Mouse (Mus musculus) forebrain, embryonic 16.5 days (tissue): ENCODE measurements at regions not wholly inside any gene's neighbourhood (a gene's known extent, or its start where the extent isn't known, plus 50 kb on each side); places are given as distances from the start of the nearest gene placed in this dataset.

Experiments
- ATAC-seq: fragments of 200-750 bp; cut with Nextera tagmentation; 2 replicates; pipeline ENCODE4 v1.8.0; 2017; ENCODE audit warnings: mild to moderate bottlenecking, moderate library complexity
- H3K27ac ChIP-seq: fragments of 300-500 bp; sonication (generic); 2 replicates; pipeline ENCODE4 v1.5.1; 2014; ENCODE audit warnings: low read length, control low read depth
- H3K27me3 ChIP-seq: fragments of 300-500 bp; sonication (generic); replicated peaks from 2 replicates; pipeline ENCODE4 v1.6.1; 2014; ENCODE audit warnings: low read length; ENCODE audit not compliant: control insufficient read depth, insufficient read depth
- H3K36me3 ChIP-seq: fragments of 300-500 bp; sonication (generic); 2 replicates; pipeline ENCODE4 v1.6.1; 2014; ENCODE audit not compliant: control insufficient read depth, insufficient read depth
- H3K4me1 ChIP-seq: fragments of 300-500 bp; sonication (generic); replicated peaks from 2 replicates; pipeline ENCODE4 v1.6.1; 2014; ENCODE audit warnings: low read length; ENCODE audit not compliant: control insufficient read depth, insufficient read depth
- H3K4me2 ChIP-seq: fragments of 300-500 bp; sonication (generic); 2 replicates; pipeline ENCODE4 v1.6.1; 2014; ENCODE audit warnings: mild to moderate bottlenecking, low read length, control low read depth
- H3K4me3 ChIP-seq: fragments of 300-500 bp; sonication (generic); replicated peaks from 2 replicates; pipeline ENCODE4 v1.5.1; 2014; ENCODE audit warnings: mild to moderate bottlenecking, low read length, control low read depth
- H3K9ac ChIP-seq: fragments of 300-500 bp; sonication (generic); replicated peaks from 2 replicates; pipeline ENCODE4 v1.6.1; 2014; ENCODE audit warnings: low read depth, low read length, control low read depth
- H3K9me3 ChIP-seq: fragments of 300-500 bp; sonication (generic); 2 replicates; pipeline ENCODE4 v1.6.1; 2016; ENCODE audit warnings: low read length; ENCODE audit not compliant: control insufficient read depth
- WGBS: fragments of 180-500 bp; shearing (Covaris S2); extraction: QIAGEN DNeasy Blood & Tissue Kit; methylation state at CpG from one replicate; pipeline ENCODE4 v1.1.7; 2014; 5-methylcytosine and 5-hydroxymethylcytosine counted together

DNA sequence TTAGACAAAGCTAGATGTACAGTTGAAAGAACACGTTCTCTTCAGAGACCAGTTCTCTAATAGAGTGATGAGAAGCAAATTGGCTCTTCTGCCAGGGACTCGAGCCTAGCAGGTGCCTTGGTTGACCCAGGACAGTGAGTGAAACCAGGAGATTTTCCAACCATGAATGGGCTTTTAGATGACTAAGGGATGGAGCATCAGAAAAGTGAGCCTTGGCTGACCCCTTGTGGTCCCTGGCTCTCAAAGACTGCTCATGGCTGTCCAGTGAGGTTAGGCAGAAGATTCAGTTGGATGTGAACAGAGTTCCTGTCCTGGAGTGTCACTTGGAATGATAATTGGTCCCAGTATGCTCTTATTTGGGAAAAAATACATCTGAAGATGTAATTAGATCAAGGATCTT, 64.3 kb upstream of the Vash1 start:
- H3K36me3 ChIP-seq, result no peaks in the 10 kb centered on the region
- H3K9ac ChIP-seq, result no peak overlapping the region
- no peak overlapping the region for H3K4me2 ChIP-seq
- H3K9me3 ChIP-seq, result no peaks in the 10 kb centered on the region
- 43% methylated on average over 2 of the region's 2 CpGs for WGBS
- no peaks in the 10 kb centered on the region for H3K27me3 ChIP-seq
- H3K4me3 ChIP-seq, result no peak overlapping the region
- H3K27ac ChIP-seq, result no peak overlapping the region
- no peaks in the 10 kb centered on the region for H3K4me1 ChIP-seq
- ATAC-seq, result no peak

DNA sequence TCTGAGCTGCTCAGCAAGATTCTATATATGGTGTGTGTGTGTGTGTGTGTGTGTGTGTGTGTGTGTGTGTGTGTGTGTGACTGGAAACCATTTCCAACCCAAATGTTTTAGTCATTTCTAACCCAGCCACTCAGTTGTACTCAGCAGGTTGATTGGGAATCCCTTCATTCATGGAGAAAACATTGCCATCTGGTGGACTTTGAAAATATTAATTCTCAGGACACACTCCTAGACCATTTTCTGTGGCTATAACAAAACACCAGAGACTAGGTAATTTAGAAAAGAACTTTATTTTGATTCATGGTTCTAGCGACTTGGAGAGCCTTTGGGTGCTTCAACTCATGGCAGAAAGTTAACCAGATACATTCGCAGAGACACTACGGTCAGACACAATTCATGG, 62.2 kb upstream of the Vash1 start:
- H3K27me3 ChIP-seq, result no peaks in the 10 kb centered on the region
- no peak overlapping the region for H3K4me3 ChIP-seq
- no peaks in the 10 kb centered on the region for H3K36me3 ChIP-seq
- WGBS, result 83% methylated on average over 3 of the region's 3 CpGs
- H3K27ac ChIP-seq, result no peak overlapping the region
- H3K4me2 ChIP-seq, result no peak overlapping the region
- H3K9ac ChIP-seq, result no peak overlapping the region
- no peaks in the 10 kb centered on the region for H3K4me1 ChIP-seq
- ATAC-seq, result no peak
- no peaks in the 10 kb centered on the region for H3K9me3 ChIP-seq

DNA sequence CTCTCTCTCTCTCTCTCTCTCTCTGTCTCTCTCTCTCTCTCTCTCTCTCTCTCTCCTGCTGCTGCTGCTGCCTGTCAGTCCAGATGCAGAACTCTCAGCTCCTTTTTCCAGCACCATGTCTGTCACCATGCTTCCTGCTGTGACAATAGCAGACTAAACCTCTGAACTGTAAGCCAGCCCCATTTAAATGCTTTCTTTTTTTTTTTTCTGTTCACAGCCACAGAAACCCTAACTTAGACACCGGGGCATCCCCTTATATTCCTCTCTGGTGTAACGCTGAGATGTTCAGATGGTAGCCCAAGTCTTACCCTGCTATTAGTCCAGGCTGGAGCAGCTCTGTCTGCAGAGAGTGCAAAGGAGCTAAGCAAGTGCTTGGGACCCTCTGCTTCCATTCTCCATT, 54.3 kb upstream of the Vash1 start:
- no peak for ATAC-seq
- Histone ChIP-seq H3K36me3 (no peaks in the 10 kb centered on the region), H3K4me1 (no peaks in the 10 kb centered on the region), H3K27me3 (no peaks in the 10 kb centered on the region), H3K4me2 (no peak overlapping the region), H3K9me3 (no peaks in the 10 kb centered on the region), H3K27ac (no peak overlapping the region), H3K4me3 (no peak overlapping the region), H3K9ac (no peak overlapping the region)
- 75% methylated on average over 2 of the region's 2 CpGs for WGBS

DNA sequence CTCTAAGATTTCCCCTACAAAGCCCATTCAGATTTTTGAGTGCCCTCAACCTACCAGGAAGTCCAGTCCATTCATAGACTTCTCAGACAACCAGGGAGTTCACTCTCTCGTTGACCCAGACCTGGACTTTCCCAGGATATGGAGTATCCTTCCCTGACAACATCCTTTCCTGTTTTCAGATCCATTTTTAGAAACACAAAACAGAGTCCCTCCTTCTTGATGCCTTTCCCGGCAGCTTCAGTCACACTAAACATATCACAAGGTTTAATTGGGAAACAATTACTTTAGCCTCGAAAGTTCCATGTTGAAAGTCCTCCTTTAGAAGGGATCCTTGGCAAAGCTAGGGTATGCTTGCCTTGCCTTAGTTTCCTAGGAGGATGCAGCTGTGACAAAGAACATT, 51.8 kb upstream of the Vash1 start:
- Histone ChIP-seq H3K4me3 (no peak overlapping the region), H3K4me1 (no peaks in the 10 kb centered on the region), H3K36me3 (no peaks in the 10 kb centered on the region), H3K9me3 (no peaks in the 10 kb centered on the region), H3K27ac (no peak overlapping the region), H3K4me2 (no peak overlapping the region), H3K9ac (no peak overlapping the region), H3K27me3 (no peaks in the 10 kb centered on the region)
- 65% methylated on average over 3 of the region's 3 CpGs for WGBS
- no peak for ATAC-seq

DNA sequence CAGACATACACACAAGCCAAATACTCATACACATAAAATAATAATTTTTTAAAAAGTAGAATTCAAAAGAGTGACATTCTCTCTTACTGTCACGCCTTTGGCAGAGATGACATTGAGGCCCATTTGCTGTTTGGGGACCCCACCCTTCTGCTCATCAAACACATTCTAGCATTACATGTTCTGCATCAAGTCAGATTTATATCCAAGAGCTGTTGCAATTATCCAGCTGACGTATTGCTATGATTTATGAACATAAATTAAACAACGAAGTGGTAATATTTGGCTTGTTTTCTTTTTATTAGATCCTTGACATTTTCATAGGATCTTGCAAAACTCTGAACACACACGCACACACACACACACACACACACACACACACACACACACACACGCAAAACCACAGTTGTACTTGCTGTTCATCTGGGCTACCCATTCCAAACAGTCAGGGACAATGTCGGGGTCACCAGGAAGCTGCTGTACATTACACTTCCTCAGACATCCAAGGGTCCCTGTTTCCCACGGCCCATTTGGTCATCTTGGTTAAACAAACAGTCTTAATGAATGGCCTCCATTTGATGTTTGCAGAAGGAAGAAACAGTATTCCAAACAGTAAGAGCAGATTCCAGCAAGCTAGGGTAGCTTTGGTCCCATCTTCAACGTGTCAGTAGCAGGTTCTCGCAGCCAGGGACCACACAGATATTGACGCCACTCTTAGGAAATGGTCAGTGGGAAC, 50.3 kb upstream of the Vash1 start:
- H3K4me2 ChIP-seq, result no peak overlapping the region

More for the DNA sequence above, 50.3 kb upstream of the Vash1 start:
- no peak overlapping the region for H3K4me3 ChIP-seq
- no peak for ATAC-seq
- no peaks in the 10 kb centered on the region for H3K27me3 ChIP-seq
- WGBS, result 88% methylated on average over 10 of the region's 10 CpGs
- H3K9ac ChIP-seq, result no peak overlapping the region
- H3K9me3 ChIP-seq, result no peaks in the 10 kb centered on the region
- H3K27ac ChIP-seq, result no peak overlapping the region
- no peaks in the 10 kb centered on the region for H3K4me1 ChIP-seq
- no peaks in the 10 kb centered on the region for H3K36me3 ChIP-seq
